Mouse (Mus musculus) effector memory CD4-positive, alpha-beta T cell, adult 7 months (primary cell): ENCODE results near the gene Gprin2. TPM values are rescaled to one million over a fixed set of nuclear protein-coding genes. Genes with fewer than 3 reads are reported as not detected.

Experiments used
- polyA plus RNA-seq: library from polyadenylated mRNA; unstranded; fragments of 100-300 nt; shearing (Covaris generic); gene quantifications from one replicate; pipeline ENCODE4 v1.2.1, GENCODE M21; 2017

Gene Gprin2
- polyA plus RNA-seq = not detected

DNA sequence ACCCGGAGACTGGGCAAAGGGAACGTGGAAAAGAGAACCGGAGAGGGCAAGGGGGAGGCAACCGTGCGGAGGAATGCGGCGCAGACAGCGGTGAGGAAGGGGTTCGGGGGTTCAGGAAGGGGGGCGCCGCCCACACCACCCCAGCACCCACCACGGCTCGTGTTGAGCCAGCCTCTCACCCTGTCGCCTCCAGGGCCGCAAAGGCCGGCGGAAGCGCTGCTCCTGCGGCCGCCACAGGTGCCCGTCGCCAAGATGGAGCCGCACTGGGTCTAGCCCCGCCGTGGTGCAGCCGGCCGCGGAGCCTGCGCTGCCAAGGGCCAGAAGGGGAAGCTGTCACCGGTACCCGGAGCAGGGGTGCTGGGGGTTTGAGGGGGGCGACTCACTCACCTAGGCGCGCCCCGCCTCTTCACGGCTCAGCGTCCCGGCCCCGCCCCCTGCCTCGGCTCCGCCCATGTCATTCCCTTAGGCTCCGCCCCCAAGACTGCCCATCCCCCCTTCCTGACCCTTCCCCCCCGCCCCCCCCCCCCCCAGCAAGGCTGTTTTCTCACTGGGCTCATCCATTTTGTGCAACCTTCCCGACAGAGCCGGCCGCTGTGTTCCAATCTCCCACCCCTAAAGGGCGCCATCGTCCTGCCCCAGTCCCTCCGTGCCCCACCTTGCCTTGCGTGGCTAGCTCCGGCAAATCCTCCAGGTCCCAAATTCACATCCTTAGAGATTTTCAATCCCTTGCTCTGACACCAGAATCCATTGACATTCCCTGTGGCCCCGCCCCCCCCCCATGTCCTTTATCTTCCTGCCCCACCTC is at the start of gene Gprin2:
Gprin2 (minus strand) TSS at position 423 of the 805 bp plus-strand sequence.

DNA sequence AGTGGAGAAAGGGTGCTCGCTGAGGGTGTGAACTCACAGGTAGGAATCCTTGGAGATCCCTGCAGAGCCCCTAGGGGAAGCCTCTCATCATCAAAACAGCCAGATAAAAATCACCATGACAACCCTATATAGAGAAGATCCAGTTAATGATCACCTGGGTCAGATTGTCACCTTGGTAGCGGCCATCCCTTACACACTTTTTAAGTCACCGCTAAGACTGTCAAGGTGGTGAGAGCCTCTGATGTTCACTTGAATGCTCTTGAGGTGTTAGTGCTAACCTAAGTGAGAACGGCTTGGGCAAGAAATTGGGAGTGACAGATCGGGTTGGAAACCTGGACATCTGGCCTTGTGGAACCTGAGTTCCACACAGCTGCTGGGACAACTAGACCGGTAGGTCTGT is 17.8 kb upstream of the Gprin2 start, which contains the start of gene Syt15:
Syt15 (plus strand) TSS at position 301 of the 400 bp plus-strand sequence.

DNA sequence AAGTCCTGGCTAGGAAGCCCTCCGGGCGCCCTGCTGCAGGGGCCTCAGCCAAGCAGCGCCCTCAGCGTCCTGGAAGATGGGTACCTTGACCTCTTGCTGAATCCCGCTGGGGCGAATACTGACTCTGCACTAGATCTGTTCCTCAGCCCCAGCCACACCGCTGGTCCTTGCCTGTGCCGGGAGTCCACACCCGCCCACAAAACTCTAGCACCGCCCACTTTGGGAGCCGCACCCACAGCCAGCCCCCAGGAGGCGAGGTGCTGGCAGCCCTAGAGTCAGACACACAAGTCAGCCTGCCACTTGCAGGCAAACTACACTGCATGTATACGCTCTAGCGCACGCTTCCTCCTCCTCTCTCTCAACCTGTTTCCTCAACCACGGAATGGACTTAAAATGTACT is 49.1 kb downstream of the Gprin2 start, which contains the start of gene Npy4r:
Npy4r (minus strand) TSS at position 148 of the 400 bp plus-strand sequence.

Other genes starting within 250 kb of the Gprin2 start
- gene Rbp3, start 247.7 kb downstream of the Gprin2 start, polyA plus RNA-seq = not detected
- gene Zfp488, start 222.9 kb downstream of the Gprin2 start, polyA plus RNA-seq = 0.40 TPM
- not detected for gene Gm30083, start 186.5 kb downstream of the Gprin2 start, polyA plus RNA-seq
- not detected for gene Gm5460, start 184.9 kb downstream of the Gprin2 start, polyA plus RNA-seq
- not detected for gene Antxrl, start 148.9 kb downstream of the Gprin2 start, polyA plus RNA-seq
- gene Anxa8, start 115.7 kb downstream of the Gprin2 start, polyA plus RNA-seq = not detected
- gene A630023A22Rik, start 98.9 kb downstream of the Gprin2 start, polyA plus RNA-seq = 0.85 TPM
- gene Npy4r, start 49.2 kb downstream of the Gprin2 start, polyA plus RNA-seq = not detected
- gene Syt15, start 17.9 kb upstream of the Gprin2 start, polyA plus RNA-seq = 1.0 TPM
- gene Shld2, start 108.8 kb upstream of the Gprin2 start, polyA plus RNA-seq = 22.7 TPM
- 119 TPM for gene Glud1, start 109.1 kb upstream of the Gprin2 start, polyA plus RNA-seq
- not detected for gene Fam25c, start 153.8 kb upstream of the Gprin2 start, polyA plus RNA-seq
- gene Sncg, start 173.1 kb upstream of the Gprin2 start, polyA plus RNA-seq = not detected
- gene Mmrn2, start 173.8 kb upstream of the Gprin2 start, polyA plus RNA-seq = not detected